Mouse (Mus musculus) midbrain, postnatal 0 days (tissue): Measurements from ENCODE around the gene Dnajc4. TPM values are rescaled to one million over a fixed set of nuclear protein-coding genes. Genes with fewer than 3 reads are reported as not detected.

ENCODE experiments used
- ATAC-seq: fragments of 200-750 bp; cut with Nextera tagmentation; 2 replicates; pipeline ENCODE4 v1.8.0; 2017; ENCODE audit warnings: moderate number of reproducible peaks, mild to moderate bottlenecking, moderate TSS enrichment, moderate library complexity; ENCODE audit not compliant: low FRiP score
- DNase-seq: peaks from one replicate; pipeline ENCODE4 v3.0.0-alpha.2; 2015; ENCODE audit warnings: low spot score
- H3K27ac ChIP-seq: fragments of 300-500 bp; sonication (generic); 2 replicates; pipeline ENCODE4 v1.5.1; 2014; ENCODE audit warnings: low read depth, mild to moderate bottlenecking, low read length, mixed read lengths
- H3K27me3 ChIP-seq: fragments of 300-500 bp; sonication (generic); 2 replicates; pipeline ENCODE4 v1.6.1; 2014; ENCODE audit warnings: low read length, control low read depth, mixed read lengths; ENCODE audit not compliant: insufficient read depth
- H3K36me3 ChIP-seq: fragments of 300-500 bp; sonication (generic); 2 replicates; pipeline ENCODE4 v1.6.1; 2014; ENCODE audit warnings: low read length, control low read depth, mixed read lengths; ENCODE audit not compliant: insufficient read depth
- H3K4me1 ChIP-seq: fragments of 300-500 bp; sonication (generic); 2 replicates; pipeline ENCODE4 v1.6.1; 2014; ENCODE audit warnings: mild to moderate bottlenecking, control low read depth, antibody characterized with exemption, low read length, mixed read lengths; ENCODE audit not compliant: insufficient read depth
- H3K4me2 ChIP-seq: fragments of 300-500 bp; sonication (generic); 2 replicates; pipeline ENCODE4 v1.6.1; 2014; ENCODE audit warnings: low read depth, mild to moderate bottlenecking, low read length, mixed read lengths; ENCODE audit not compliant: poor library complexity, severe bottlenecking
- H3K4me3 ChIP-seq: fragments of 300-500 bp; sonication (generic); 2 replicates; pipeline ENCODE4 v1.5.1; 2014; ENCODE audit warnings: low read depth, mild to moderate bottlenecking, low read length, moderate library complexity
- H3K9ac ChIP-seq: fragments of 300-500 bp; sonication (generic); replicated peaks from 2 replicates; pipeline ENCODE4 v1.6.1; 2014; ENCODE audit warnings: mild to moderate bottlenecking, low read length, moderate library complexity, mixed read lengths; ENCODE audit not compliant: poor library complexity, severe bottlenecking
- H3K9me3 ChIP-seq: fragments of 300-500 bp; sonication (generic); 2 replicates; pipeline ENCODE4 v1.6.1; 2016; ENCODE audit warnings: low read length, control low read depth
- CTCF ChIP-seq: IDR thresholded peaks from 2 replicates; pipeline ENCODE4 v1.5.1; 2016; ENCODE audit warnings: antibody characterized with exemption, mild to moderate bottlenecking
- WGBS: fragments of 180-500 bp; shearing (Covaris S2); extraction: QIAGEN DNeasy Blood & Tissue Kit; methylation state at CpG from one replicate; pipeline ENCODE4 v1.1.7; 2014; 5-methylcytosine and 5-hydroxymethylcytosine counted together
- polyA plus RNA-seq: library from polyadenylated mRNA; unstranded; fragments of >200 nt; fragmentation: Nextera tagmentation; extraction: Ambion mirVana; gene quantifications from 2 replicates; pipeline ENCODE4 v1.2.1, GENCODE M21; 2015
- total RNA-seq: library from RNA; depleted of rRNA; stranded (reverse); fragments of >200 nt; gene quantifications from 2 replicates; pipeline ENCODE4 v1.2.3, GENCODE M21; 2014

Gene Dnajc4
- total and polyA plus RNA-seq, 2 experiments from 2014 or later = 21.6 to 31.2 TPM

- peaks cover 3% of the 10 kb centered on the region; the same call in 1 of the 2 replicates for H3K4me1 ChIP-seq
- TF ChIP-seq CTCF = no peak
- DNase-seq = no peak
- 93% methylated on average over 5 of the region's 5 CpGs for WGBS
- peaks cover 30% of the 10 kb centered on the region for H3K36me3 ChIP-seq
- no peak overlapping the region for H3K9ac ChIP-seq
- ATAC-seq = no peak
- H3K9me3 ChIP-seq = no peaks in the 10 kb centered on the region
- H3K27ac ChIP-seq = no peak overlapping the region
- H3K27me3 ChIP-seq = no peaks in the 10 kb centered on the region
- H3K4me3 ChIP-seq = no peak overlapping the region
- no peak overlapping the region for H3K4me2 ChIP-seq
These were observed 41.6 kb upstream of the Dnajc4 start for GRCm38 (mm10) chr19:7034006-7034405.

- 93% methylated on average over 5 of the region's 5 CpGs for WGBS
- Histone ChIP-seq H3K4me2 (no peak overlapping the region), H3K27me3 (no peaks in the 10 kb centered on the region), H3K4me3 (no peak overlapping the region), H3K36me3 (peaks cover 64% of the 10 kb centered on the region), H3K9ac (no peak overlapping the region), H3K9me3 (no peaks in the 10 kb centered on the region), H3K27ac (no peak overlapping the region), H3K4me1 (no peaks in the 10 kb centered on the region)
- DNase-seq (no peak), ATAC-seq (no peak)
- no peak for TF ChIP-seq CTCF
These were observed 37.2 kb upstream of the Dnajc4 start for GRCm38 (mm10) chr19:7029531-7029930.

- no peak overlapping the region for H3K4me2 ChIP-seq
- 44% methylated on average over 3 of the region's 3 CpGs for WGBS
- no peak overlapping the region for H3K4me3 ChIP-seq
- DNase-seq (peak; percentile 71), ATAC-seq (peak; percentile 63; the same call in 1 of the 2 replicates)
- H3K9ac ChIP-seq = no peak overlapping the region
- no peaks in the 10 kb centered on the region for H3K4me1 ChIP-seq
- H3K27ac ChIP-seq = no peak overlapping the region
- no peaks in the 10 kb centered on the region for H3K9me3 ChIP-seq
- no peaks in the 10 kb centered on the region for H3K27me3 ChIP-seq
- peak; percentile 82 for TF ChIP-seq CTCF
- H3K36me3 ChIP-seq = peaks cover 55% of the 10 kb centered on the region
These were observed 27.9 kb upstream of the Dnajc4 start for GRCm38 (mm10) chr19:7020224-7020641.

- Histone ChIP-seq H3K9ac (no peak within 1 kb of the TSS), H3K36me3 (peaks cover 47% of the 10 kb centered on the region), H3K4me3 (no peak within 1 kb of the TSS), H3K27ac (0 out of 2 replicates have a peak within 1 kb of the TSS, but pooled peaks have one; percentile 12), H3K27me3 (no peaks in the 10 kb centered on the region), H3K4me2 (no peak within 1 kb of the TSS), H3K9me3 (no peaks in the 10 kb centered on the region), H3K4me1 (no peaks in the 10 kb centered on the region)
- WGBS = 91% methylated on average over 5 of the region's 5 CpGs
- DNase-seq = no peak
- ATAC-seq = no peak
- TF ChIP-seq CTCF = no peak
These were observed 26.8 kb upstream of the Dnajc4 start, which contains the start of gene Fermt3 for GRCm38 (mm10) chr19:7019191-7019590. Gene Fermt3 (minus strand): TSS chr19:7019469.

- no peaks in the 10 kb centered on the region for H3K9me3 ChIP-seq
- no peaks in the 10 kb centered on the region for H3K4me1 ChIP-seq
- no peak for ATAC-seq
- no peak for TF ChIP-seq CTCF
- DNase-seq = no peak
- H3K36me3 ChIP-seq = peaks cover 45% of the 10 kb centered on the region
- no peak overlapping the region for H3K4me2 ChIP-seq
- H3K4me3 ChIP-seq = no peak overlapping the region
- no peaks in the 10 kb centered on the region for H3K27me3 ChIP-seq
- 94% methylated on average over 11 of the region's 11 CpGs for WGBS
- no peak overlapping the region for H3K9ac ChIP-seq
- no peak overlapping the region for H3K27ac ChIP-seq
These were observed 26.2 kb upstream of the Dnajc4 start for GRCm38 (mm10) chr19:7018546-7018945.

- no peak for TF ChIP-seq CTCF
- no peak for ATAC-seq
- DNase-seq = no peak
- Histone ChIP-seq H3K4me2 (no peak overlapping the region), H3K9ac (no peak overlapping the region), H3K36me3 (peaks cover 38% of the 10 kb centered on the region), H3K4me3 (no peak overlapping the region), H3K27me3 (no peaks in the 10 kb centered on the region), H3K4me1 (no peaks in the 10 kb centered on the region), H3K27ac (no peak overlapping the region), H3K9me3 (no peaks in the 10 kb centered on the region)
- 79% methylated on average over 12 of the region's 12 CpGs for WGBS
These were observed 25.4 kb upstream of the Dnajc4 start for GRCm38 (mm10) chr19:7017541-7018457.
